Mouse (Mus musculus): ENCODE measurements around the gene Hps6.

GRCm38 (mm10) chr19:46029652-46030051, 26.3 kb downstream of the Hps6 start:
- no peak for TF ChIP-seq EP300 (IDR thresholded peaks at IDR 0.05; ENCODE audit: low read depth)
- no peak for TF ChIP-seq CTCF (IDR thresholded peaks at IDR 0.05; ENCODE audit: low read depth)

Measured in heart, postnatal 0 days (tissue).